Mouse (Mus musculus): ENCODE measurements around the gene Car3. TPM values are rescaled to one million over a fixed set of nuclear protein-coding genes. Genes with fewer than 3 reads are reported as not detected.

Car3 gene
- polyA plus RNA-seq (2017; shearing (Covaris generic)) = under 1 TPM in 1 of 2 experiments, not detected in 1; 0.39 TPM

DNA sequence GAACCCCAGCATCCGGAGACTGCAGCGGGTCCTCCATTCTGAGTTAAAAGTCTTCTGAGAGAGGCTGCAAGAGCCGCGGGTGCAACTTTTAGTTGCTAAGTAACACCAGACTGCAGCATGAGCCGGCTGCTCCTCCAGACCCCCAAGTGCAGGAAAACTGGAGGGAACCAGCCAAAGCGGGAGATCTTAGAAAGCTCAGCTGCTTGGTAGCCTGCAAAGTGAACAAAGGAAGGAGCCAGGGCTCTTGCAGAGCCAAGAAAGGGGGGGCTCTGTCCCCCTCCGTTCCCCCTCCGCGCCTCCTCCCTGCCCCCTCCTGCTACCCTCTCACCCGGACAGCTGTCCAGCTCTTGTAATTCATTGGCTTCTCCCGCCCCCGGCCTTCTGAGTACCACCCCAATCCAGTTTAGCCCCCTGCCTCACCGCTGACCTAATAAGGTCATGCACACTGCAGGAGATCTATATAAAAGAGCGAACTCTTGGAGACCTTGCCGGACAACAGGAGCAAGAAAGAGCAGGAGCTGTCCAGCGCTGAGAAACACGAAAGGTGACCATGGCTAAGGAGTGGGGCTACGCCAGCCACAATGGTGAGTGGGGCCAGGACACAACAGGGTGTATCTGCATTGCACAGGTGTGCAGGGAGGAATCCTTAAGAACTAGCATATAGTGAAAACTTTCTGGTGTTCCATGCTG lies at the start of gene Car3:
Gene Car3 (plus strand): TSS at position 491 of the 690 bp plus-strand sequence.

DNA sequence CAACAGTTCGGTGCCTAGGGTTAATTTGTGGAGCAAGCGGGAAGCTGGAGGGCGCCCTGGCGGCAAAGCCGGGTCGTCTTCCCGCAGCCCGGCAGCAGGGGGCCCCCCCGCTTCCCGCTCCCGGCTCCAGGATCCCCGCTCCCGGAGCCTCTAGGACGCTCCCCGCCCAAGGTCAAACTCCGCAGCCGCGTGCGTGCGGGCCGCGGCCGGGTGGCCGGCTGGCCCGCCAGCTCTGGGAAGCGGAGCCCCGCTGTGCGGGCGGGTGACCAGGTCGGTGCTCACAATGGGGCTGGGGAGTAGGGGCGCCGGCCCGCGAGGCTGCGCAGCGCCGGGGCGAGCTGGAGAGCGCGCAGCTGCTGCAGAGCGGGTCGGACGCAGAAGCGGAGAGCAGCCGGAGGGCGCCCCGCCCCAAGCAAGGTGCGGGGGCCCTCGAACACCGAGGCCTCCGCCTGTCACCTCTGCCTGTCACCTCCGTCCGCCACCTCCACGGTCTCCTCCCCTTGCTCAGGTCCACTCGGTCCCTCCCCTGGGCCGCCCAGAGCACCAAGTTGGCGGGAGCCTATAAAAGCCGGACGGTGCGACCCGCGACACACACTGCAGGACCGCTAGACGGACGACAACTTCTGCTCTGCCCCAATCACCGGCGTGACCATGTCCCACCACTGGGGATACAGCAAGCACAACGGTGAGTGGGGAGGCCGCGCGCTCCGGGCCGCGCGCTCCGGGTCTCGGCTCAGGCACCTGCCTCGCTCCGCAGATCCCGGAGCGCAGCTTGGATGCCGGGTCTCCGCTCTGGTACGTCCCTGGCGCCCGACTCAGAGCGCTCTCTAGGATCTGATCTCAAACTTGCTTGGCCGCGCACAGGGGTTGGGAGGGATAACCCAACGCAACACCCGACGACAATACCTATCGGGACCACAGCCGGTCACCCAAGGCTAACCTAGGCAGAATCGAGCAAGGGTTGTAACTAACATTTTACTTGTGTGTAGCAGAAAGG lies 23.1 kb downstream of the Car3 start, which contains the start of gene Car2:
Gene Car2 (plus strand): TSS at position 172 of the 997 bp plus-strand sequence.

Other genes with a start within 250 kb of the Car3 start
- gene Car13, start 221.8 kb upstream of the Car3 start, polyA plus RNA-seq (2017; shearing (Covaris generic)) = under 1 TPM; 0.17 to 0.23 TPM
- 10 to 100 TPM in 1 of 2 experiments, 1 to 10 TPM in 1; 3.0 to 15.6 TPM for gene Car1, start 55.1 kb upstream of the Car3 start, polyA plus RNA-seq (2017; shearing (Covaris generic))
- 10 to 100 TPM; 13.4 to 19.3 TPM for gene Car2, start 22.8 kb downstream of the Car3 start, polyA plus RNA-seq (2017; shearing (Covaris generic))